Mouse (Mus musculus) liver, embryonic 15.5 days (tissue): Measurements from ENCODE around the gene Cntln. TPM values are rescaled to one million over a fixed set of nuclear protein-coding genes. Genes with fewer than 3 reads are reported as not detected.

ENCODE experiments used
- ATAC-seq: fragments of 200-750 bp; cut with Nextera tagmentation; 2 replicates; pipeline ENCODE4 v1.8.0; 2017; ENCODE audit warnings: moderate number of reproducible peaks, mild to moderate bottlenecking, moderate library complexity; ENCODE audit not compliant: insufficient read depth
- H3K27ac ChIP-seq: fragments of 300-500 bp; sonication (generic); replicated peaks from 2 replicates; pipeline ENCODE4 v1.5.1; 2015; ENCODE audit warnings: mild to moderate bottlenecking, inconsistent platforms
- H3K27me3 ChIP-seq: fragments of 300-500 bp; sonication (generic); 2 replicates; pipeline ENCODE4 v1.6.1; 2015; ENCODE audit warnings: mild to moderate bottlenecking, inconsistent platforms
- H3K36me3 ChIP-seq: fragments of 300-500 bp; sonication (generic); replicated peaks from 2 replicates; pipeline ENCODE4 v1.6.1; 2015; ENCODE audit warnings: moderate library complexity, mild to moderate bottlenecking, inconsistent platforms
- H3K4me1 ChIP-seq: fragments of 300-500 bp; sonication (generic); replicated peaks from 2 replicates; pipeline ENCODE4 v1.6.1; 2015; ENCODE audit warnings: inconsistent platforms
- H3K4me2 ChIP-seq: fragments of 300-500 bp; sonication (generic); 2 replicates; pipeline ENCODE4 v1.6.1; 2015; ENCODE audit warnings: moderate library complexity, mild to moderate bottlenecking, inconsistent platforms
- H3K4me3 ChIP-seq: fragments of 300-500 bp; sonication (generic); replicated peaks from 2 replicates; pipeline ENCODE4 v1.5.1; 2015; ENCODE audit warnings: mild to moderate bottlenecking, inconsistent platforms
- H3K9ac ChIP-seq: fragments of 300-500 bp; sonication (generic); 2 replicates; pipeline ENCODE4 v1.6.1; 2015; ENCODE audit warnings: moderate library complexity, mild to moderate bottlenecking, inconsistent platforms
- H3K9me3 ChIP-seq: fragments of 300-500 bp; sonication (generic); replicated peaks from 2 replicates; pipeline ENCODE4 v1.6.1; 2016; ENCODE audit warnings: inconsistent platforms
- WGBS: fragments of 180-500 bp; shearing (Covaris S2); methylation state at CpG from one replicate; pipeline ENCODE4 v1.1.7; 2015; ENCODE audit warnings: mixed read lengths; ENCODE audit not compliant: insufficient replicate concordance; 5-methylcytosine and 5-hydroxymethylcytosine counted together
- polyA plus RNA-seq: library from polyadenylated mRNA; unstranded; fragments of >200 nt; fragmentation: Nextera tagmentation; extraction: Ambion mirVana; gene quantifications from 2 replicates; pipeline ENCODE4 v1.2.1, GENCODE M21; 2015

Gene Cntln
- polyA plus RNA-seq, 1 experiment from 2014 or later, result 2.0 TPM

DNA sequence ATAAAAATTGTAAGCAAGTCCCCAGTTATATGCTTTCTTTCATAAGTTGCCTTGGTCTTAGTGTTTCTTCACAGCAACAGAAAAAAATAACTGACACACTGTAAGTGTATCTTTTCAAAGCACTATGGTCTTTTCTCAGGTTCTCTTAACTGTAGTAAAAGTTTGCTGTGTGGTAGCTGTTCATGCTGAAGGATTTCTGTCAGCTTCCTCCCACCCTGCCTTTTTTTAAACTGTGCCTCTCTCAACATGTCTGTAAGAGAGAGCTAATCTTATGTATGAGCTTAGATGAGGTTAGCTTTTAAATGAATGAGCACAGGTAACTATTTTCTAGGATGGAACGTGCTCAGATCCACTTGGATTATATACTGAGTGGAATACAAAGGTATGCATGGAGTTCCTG, 170.5 kb downstream of the Cntln start:
- no peaks in the 10 kb centered on the region for H3K9me3 ChIP-seq
- ATAC-seq, result no peak
- no peaks in the 10 kb centered on the region for H3K27me3 ChIP-seq
- no peak overlapping the region for H3K4me2 ChIP-seq
- 49% methylated on average over 1 of the region's 1 CpGs for WGBS
- no peaks in the 10 kb centered on the region for H3K4me1 ChIP-seq
- H3K4me3 ChIP-seq, result no peak overlapping the region
- no peaks in the 10 kb centered on the region for H3K36me3 ChIP-seq
- no peak overlapping the region for H3K27ac ChIP-seq
- H3K9ac ChIP-seq, result no peak overlapping the region

DNA sequence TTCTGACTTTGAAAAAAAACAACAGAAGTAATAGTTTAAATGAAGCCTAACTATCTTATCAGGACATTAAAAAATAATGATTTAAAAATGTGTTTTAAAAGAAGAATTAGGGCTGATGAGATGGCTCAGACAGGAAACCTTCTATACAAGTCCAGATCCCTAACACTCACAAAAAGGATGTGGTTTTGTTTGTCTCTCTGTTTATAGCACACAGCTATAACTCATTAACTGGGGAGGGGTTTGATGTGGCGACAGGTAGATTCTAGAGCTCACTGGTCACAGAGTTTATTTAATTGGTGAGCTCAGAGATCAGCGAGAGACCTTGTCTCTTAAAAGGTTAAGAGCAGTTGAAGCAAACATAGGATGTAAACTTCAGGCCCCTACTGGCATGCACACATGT, 175.5 kb downstream of the Cntln start:
- no peaks in the 10 kb centered on the region for H3K9me3 ChIP-seq
- no peaks in the 10 kb centered on the region for H3K27me3 ChIP-seq
- no peak overlapping the region for H3K9ac ChIP-seq
- H3K4me2 ChIP-seq, result no peak overlapping the region
- H3K36me3 ChIP-seq, result no peaks in the 10 kb centered on the region
- no peak overlapping the region for H3K27ac ChIP-seq
- ATAC-seq, result no peak
- H3K4me1 ChIP-seq, result no peaks in the 10 kb centered on the region
- WGBS, result 53% methylated on average over 2 of the region's 2 CpGs
- no peak overlapping the region for H3K4me3 ChIP-seq

DNA sequence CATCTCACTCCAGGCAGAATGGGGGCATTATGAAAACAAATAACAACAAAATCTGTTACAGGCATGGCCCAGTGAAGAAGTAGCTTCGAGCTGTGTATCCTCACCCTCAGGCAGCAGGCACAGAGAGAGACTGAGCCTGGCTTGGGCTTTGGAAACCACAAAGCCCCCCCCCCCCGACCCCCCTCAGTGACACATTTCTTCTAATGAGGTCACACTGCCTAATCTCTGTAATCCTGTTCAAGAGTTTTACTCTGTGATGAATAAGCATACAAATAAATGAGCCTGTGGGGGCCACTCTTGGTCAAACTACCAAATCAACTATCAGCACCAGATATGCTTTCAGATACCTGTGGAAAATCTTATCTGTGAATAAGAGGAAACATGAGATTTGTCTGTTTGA, 177.6 kb downstream of the Cntln start:
- no peak overlapping the region for H3K27ac ChIP-seq
- 35% methylated on average over 2 of the region's 2 CpGs for WGBS
- H3K36me3 ChIP-seq, result no peaks in the 10 kb centered on the region
- no peak overlapping the region for H3K4me2 ChIP-seq
- H3K9ac ChIP-seq, result no peak overlapping the region
- no peak overlapping the region for H3K4me3 ChIP-seq
- ATAC-seq, result no peak
- no peaks in the 10 kb centered on the region for H3K27me3 ChIP-seq
- no peaks in the 10 kb centered on the region for H3K9me3 ChIP-seq
- H3K4me1 ChIP-seq, result no peaks in the 10 kb centered on the region

DNA sequence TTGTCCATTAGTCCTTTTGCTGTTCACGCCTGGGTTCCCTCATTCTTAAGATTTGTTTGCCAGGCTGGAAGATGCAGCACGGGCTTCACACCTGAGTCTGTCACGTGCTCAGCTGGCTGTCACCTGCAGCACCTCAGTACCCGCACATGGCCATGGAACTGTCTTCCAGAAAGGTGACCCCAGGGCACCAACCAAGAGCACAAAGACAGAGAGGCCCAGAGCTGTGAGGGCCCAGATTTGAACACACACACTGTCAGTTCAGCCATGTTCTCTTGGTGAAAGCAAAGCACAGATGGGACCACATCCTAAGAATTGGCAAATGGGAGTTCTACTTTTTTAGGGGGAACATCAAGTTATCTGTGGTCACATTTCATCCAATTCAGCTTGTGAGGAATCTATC, 211.9 kb downstream of the Cntln start:
- no peak overlapping the region for H3K27ac ChIP-seq
- no peak overlapping the region for H3K9ac ChIP-seq
- H3K27me3 ChIP-seq, result no peaks in the 10 kb centered on the region
- WGBS, result 62% methylated on average over 4 of the region's 4 CpGs
- no peak for ATAC-seq
- no peaks in the 10 kb centered on the region for H3K36me3 ChIP-seq
- no peak overlapping the region for H3K4me2 ChIP-seq
- no peaks in the 10 kb centered on the region for H3K4me1 ChIP-seq
- H3K9me3 ChIP-seq, result no peaks in the 10 kb centered on the region
- no peak overlapping the region for H3K4me3 ChIP-seq

DNA sequence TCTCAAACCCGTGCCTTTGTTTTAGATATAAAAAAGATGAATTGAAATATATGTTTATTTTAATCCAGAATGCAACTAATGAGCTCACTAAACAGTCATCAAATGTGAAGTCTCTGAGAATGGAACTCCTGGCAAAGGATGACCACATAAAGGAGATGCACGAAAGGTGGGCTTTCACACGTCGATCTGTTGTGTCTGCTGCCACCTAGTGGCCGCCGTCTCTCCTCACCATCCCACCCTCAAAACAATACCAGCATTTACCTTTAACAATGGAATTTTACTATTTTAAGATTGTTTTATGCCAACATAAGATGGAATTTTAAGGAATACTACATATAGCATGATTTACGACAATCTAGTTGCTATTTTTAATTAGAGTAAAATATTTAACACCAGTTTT, 212.6 kb downstream of the Cntln start:
- WGBS, result 12% methylated on average over 7 of the region's 7 CpGs
- no peak overlapping the region for H3K9ac ChIP-seq
- no peak overlapping the region for H3K27ac ChIP-seq
- ATAC-seq, result no peak
- no peaks in the 10 kb centered on the region for H3K36me3 ChIP-seq
- H3K4me1 ChIP-seq, result no peaks in the 10 kb centered on the region
- H3K4me3 ChIP-seq, result no peak overlapping the region
- no peaks in the 10 kb centered on the region for H3K9me3 ChIP-seq
- no peaks in the 10 kb centered on the region for H3K27me3 ChIP-seq
- no peak overlapping the region for H3K4me2 ChIP-seq

DNA sequence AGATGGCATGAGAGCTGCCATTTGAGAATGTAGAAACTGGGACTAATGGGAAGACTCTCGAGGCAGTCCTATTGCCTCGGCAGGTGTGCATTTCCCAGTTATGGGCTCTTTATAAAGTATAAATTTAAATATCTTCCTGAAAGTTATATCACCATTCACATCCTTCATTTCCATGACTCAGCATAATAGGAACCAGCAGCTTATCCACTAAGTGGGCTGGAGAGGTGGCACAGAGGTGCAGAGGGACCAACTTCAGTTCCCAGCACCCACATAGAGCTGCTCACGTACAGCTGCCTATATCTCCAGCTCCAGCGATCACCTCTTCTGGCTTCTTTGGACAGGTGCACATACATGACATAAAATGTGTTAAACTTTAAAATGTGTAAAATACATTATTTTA, 218.1 kb downstream of the Cntln start:
- Histone ChIP-seq H3K36me3 (no peaks in the 10 kb centered on the region), H3K27ac (no peak overlapping the region), H3K4me2 (no peak overlapping the region), H3K9me3 (no peaks in the 10 kb centered on the region), H3K4me3 (no peak overlapping the region), H3K4me1 (no peaks in the 10 kb centered on the region), H3K9ac (no peak overlapping the region), H3K27me3 (no peaks in the 10 kb centered on the region)
- 67% methylated on average over 4 of the region's 4 CpGs for WGBS
- no peak for ATAC-seq

DNA sequence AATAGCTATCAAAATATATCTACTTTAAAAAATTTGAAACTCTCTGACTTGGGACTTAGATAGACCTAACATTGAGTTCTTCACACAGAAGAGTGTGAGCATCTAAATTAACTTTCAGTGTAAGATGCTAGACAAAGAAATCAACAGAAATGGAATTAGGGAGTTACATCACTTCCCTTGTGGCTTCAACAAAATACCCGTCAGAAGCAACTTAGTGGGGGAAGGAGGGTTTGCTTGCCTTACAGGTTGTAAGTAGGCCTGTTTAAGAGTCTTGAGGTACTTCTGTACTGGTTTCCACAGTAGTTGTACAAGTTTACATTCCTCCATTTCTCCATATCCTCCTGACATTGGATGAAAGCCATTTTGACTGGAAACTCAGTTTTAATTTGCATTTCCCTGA, 222.3 kb downstream of the Cntln start:
- H3K27ac ChIP-seq, result no peak overlapping the region
- no peak overlapping the region for H3K9ac ChIP-seq
- no peaks in the 10 kb centered on the region for H3K9me3 ChIP-seq
- H3K4me1 ChIP-seq, result no peaks in the 10 kb centered on the region
- no peak for ATAC-seq
- H3K36me3 ChIP-seq, result no peaks in the 10 kb centered on the region
- no peak overlapping the region for H3K4me3 ChIP-seq
- no peaks in the 10 kb centered on the region for H3K27me3 ChIP-seq
- 47% methylated on average over 1 of the region's 1 CpGs for WGBS
- H3K4me2 ChIP-seq, result no peak overlapping the region

DNA sequence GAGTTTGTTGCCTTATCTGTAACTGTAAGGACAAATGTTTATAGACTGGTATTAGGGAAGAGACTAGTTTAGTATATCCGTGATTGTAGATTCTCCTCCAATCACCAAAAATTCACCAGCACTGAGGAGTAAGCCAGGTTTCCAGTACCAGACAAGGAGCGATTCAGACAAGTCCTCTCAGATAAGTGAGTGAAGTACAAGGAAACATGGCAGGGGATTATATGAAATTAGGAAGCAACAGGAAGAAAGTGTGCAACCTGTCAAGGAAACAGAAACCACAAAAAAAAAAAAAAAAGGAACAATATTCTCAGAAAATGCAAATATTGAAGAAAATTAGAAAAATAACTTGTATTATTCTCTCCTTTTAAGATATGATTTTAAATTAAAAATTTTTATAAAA, 222.9 kb downstream of the Cntln start:
- ATAC-seq, result no peak
- Histone ChIP-seq H3K36me3 (no peaks in the 10 kb centered on the region), H3K4me2 (no peak overlapping the region), H3K4me1 (no peaks in the 10 kb centered on the region), H3K4me3 (no peak overlapping the region), H3K27ac (no peak overlapping the region), H3K9me3 (no peaks in the 10 kb centered on the region), H3K27me3 (no peaks in the 10 kb centered on the region), H3K9ac (no peak overlapping the region)
- 46% methylated on average over 2 of the region's 2 CpGs for WGBS

DNA sequence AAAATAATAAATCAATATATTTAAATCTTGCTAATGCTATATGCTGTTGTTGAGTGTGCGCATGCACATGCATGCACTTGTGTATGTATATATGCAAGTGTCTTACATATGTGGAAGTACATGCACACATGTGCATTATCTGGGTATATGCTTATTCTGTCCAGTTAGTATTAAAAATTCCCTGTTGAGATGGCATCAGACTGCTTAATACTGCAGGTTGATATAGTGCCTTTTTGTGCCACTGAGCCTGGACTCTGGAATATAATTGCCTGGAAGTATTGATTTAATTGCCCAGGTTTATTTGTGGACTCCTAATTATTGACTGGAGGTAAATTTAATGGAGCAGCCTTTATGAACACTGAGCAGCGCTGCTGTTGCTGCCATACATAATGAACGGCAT, 236.2 kb downstream of the Cntln start:
- ATAC-seq, result no peak
- Histone ChIP-seq H3K27ac (no peak overlapping the region), H3K9ac (no peak overlapping the region), H3K36me3 (no peaks in the 10 kb centered on the region), H3K27me3 (no peaks in the 10 kb centered on the region), H3K4me2 (no peak overlapping the region), H3K4me1 (no peaks in the 10 kb centered on the region), H3K9me3 (no peaks in the 10 kb centered on the region), H3K4me3 (no peak overlapping the region)
- WGBS, result 74% methylated on average over 3 of the region's 3 CpGs

DNA sequence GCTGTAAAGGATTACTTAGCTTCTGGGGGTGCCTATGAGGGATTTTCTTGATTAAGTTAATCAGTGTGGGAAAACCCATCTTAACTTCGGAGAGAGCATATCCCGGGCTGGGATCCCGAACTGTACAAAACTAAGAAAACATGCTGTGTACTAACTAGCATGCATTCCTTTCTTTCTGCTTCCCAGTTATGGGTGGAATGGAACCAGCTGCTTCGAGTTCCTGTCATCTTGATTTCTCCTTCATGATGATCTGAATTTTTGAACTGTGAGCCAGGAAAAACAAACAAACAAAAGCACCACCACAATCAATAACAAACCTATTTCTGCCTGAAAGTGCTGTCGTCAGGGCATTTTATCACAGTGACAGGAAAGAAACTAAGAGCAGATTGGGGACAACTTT, 265.6 kb downstream of the Cntln start:
- Histone ChIP-seq H3K4me3 (no peak overlapping the region), H3K9me3 (no peaks in the 10 kb centered on the region), H3K4me2 (no peak overlapping the region), H3K36me3 (no peaks in the 10 kb centered on the region), H3K9ac (no peak overlapping the region), H3K27ac (no peak overlapping the region), H3K4me1 (no peaks in the 10 kb centered on the region), H3K27me3 (no peaks in the 10 kb centered on the region)
- 63% methylated on average over 5 of the region's 5 CpGs for WGBS
- no peak for ATAC-seq

DNA sequence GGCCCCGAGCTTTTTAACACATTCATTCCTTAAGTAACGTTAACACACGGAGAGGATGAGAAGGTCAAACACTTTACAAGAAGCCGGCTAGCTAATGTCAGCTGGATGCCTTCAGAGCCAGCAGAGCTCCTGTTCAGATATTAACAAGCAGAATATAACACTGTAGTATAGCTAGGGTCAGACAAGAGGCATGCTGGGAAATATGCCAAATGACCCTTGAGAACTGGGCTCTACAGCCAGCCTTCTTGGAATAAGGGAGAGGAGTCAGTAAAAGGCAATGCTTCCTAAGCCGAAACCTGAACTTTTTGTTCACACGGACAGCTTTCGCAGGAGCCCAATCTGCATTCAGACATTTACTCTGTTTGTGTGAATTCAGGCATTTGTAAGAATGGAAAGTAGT, 267.8 kb downstream of the Cntln start:
- no peaks in the 10 kb centered on the region for H3K36me3 ChIP-seq
- 72% methylated on average over 7 of the region's 7 CpGs for WGBS

DNA sequence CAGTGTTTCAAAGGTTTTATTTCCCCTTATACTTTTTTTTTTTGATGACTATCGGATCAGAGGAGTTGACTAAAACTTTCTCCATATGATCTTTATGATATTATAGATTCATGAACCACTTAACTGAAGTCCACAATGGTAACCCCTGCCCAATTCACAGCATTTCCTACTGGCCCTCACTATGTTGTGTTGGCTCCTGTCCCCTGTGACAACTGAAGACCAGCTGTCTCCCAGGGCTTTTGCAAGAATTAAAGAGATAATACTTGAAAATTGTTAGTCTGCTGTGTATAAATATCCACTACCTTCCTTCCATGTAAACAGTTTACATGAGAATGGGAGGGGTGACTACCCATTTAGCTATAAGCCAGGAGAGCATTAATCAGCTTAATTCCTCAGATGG, 270.3 kb downstream of the Cntln start:
- Histone ChIP-seq H3K9me3 (no peaks in the 10 kb centered on the region), H3K4me1 (no peaks in the 10 kb centered on the region), H3K9ac (no peak overlapping the region), H3K27ac (no peak overlapping the region), H3K4me2 (no peak overlapping the region), H3K4me3 (no peak overlapping the region), H3K27me3 (no peaks in the 10 kb centered on the region), H3K36me3 (no peaks in the 10 kb centered on the region)
- ATAC-seq, result no peak
- 68% methylated on average over 1 of the region's 1 CpGs for WGBS

More for the DNA sequence above, 267.8 kb downstream of the Cntln start:
- Histone ChIP-seq H3K9me3 (no peaks in the 10 kb centered on the region), H3K4me2 (no peak overlapping the region), H3K27ac (no peak overlapping the region), H3K4me3 (no peak overlapping the region), H3K4me1 (no peaks in the 10 kb centered on the region), H3K27me3 (no peaks in the 10 kb centered on the region), H3K9ac (no peak overlapping the region)
- ATAC-seq, result no peak
